Mouse (Mus musculus) MEL (cell line): ENCODE results near the gene Esam. TPM values are rescaled to one million over a fixed set of nuclear protein-coding genes. Genes with fewer than 3 reads are reported as not detected.

Experiments used
- DNase-seq: peaks from one replicate; pipeline ENCODE4 v3.0.0; 2011; ENCODE audit warnings: low read depth, low spot score
- H3K27ac ChIP-seq: 2 replicates; pipeline ENCODE4 v1.5.1; 2012; ENCODE audit warnings: low read depth, mild to moderate bottlenecking, control low read depth, low read length, moderate library complexity; ENCODE audit not compliant: control insufficient read depth
- H3K27me3 ChIP-seq, 2 experiments: fragments of 150-350 bp in 1 of 2; sonication (generic) in 1 of 2; 2 replicates each; pipeline ENCODE4 v1.6.1; 2012; ENCODE audit warnings: low read length in 2 of 2, mild to moderate bottlenecking in 2 of 2, improper control_type of control experiment in 1 of 2, moderate library complexity in 1 of 2; ENCODE audit not compliant: insufficient read depth in 2 of 2, control insufficient read depth in 1 of 2
- H3K36me3 ChIP-seq, 2 experiments: 2 replicates each; pipeline ENCODE4 v1.6.1; 2012 to 2014; ENCODE audit warnings: low read length in 2 of 2, improper control_type of control experiment in 1 of 2, inconsistent platforms in 1 of 2, mild to moderate bottlenecking in 1 of 2; ENCODE audit not compliant: insufficient read depth in 2 of 2, control insufficient read depth in 1 of 2
- H3K4me1 ChIP-seq, 2 experiments: fragments of 150-350 bp in 1 of 2; sonication (generic) in 1 of 2; 2 replicates each; pipeline ENCODE4 v1.6.1; 2012; ENCODE audit warnings: low read length in 2 of 2, improper control_type of control experiment in 1 of 2, mild to moderate bottlenecking in 1 of 2; ENCODE audit not compliant: insufficient read depth in 2 of 2, control insufficient read depth in 1 of 2
- H3K4me3 ChIP-seq, 2 experiments: fragments of 150-350 bp in 1 of 2; sonication (generic) in 1 of 2; 2 replicates each; pipeline ENCODE4 v1.5.1; 2012; ENCODE audit warnings: low read depth in 2 of 2, low read length in 2 of 2, mild to moderate bottlenecking in 2 of 2, moderate library complexity in 2 of 2, control low read depth in 1 of 2, improper control_type of control experiment in 1 of 2; ENCODE audit not compliant: control insufficient read depth in 1 of 2, insufficient read depth in 1 of 2
- H3K79me2 ChIP-seq: 2 replicates; pipeline ENCODE4 v1.6.1; 2012; ENCODE audit warnings: mild to moderate bottlenecking, low read length, moderate library complexity; ENCODE audit not compliant: control insufficient read depth, poor library complexity, insufficient read depth
- H3K9ac ChIP-seq: 2 replicates; pipeline ENCODE4 v1.6.1; 2012; ENCODE audit warnings: low read depth, mild to moderate bottlenecking, control low read depth, low read length, moderate library complexity; ENCODE audit not compliant: control insufficient read depth, poor library complexity, severe bottlenecking
- H3K9me3 ChIP-seq: fragments of 150-350 bp; sonication (generic); replicated peaks from 2 replicates; pipeline ENCODE4 v1.6.1; 2012; ENCODE audit warnings: mild to moderate bottlenecking, low read length, improper control_type of control experiment, moderate library complexity; ENCODE audit not compliant: insufficient read depth
- BHLHE40 ChIP-seq: IDR thresholded peaks from 2 replicates; pipeline ENCODE4 v1.6.1; 2012; ENCODE audit warnings: low read depth, mild to moderate bottlenecking, inconsistent platforms, low read length, improper control_type of control experiment, borderline replicate concordance
- CHD1 ChIP-seq: IDR thresholded peaks from 2 replicates; pipeline ENCODE4 v1.6.1; 2012; ENCODE audit warnings: low read depth, mild to moderate bottlenecking, inconsistent platforms, low read length, improper control_type of control experiment
- CHD2 ChIP-seq: IDR thresholded peaks from 2 replicates; pipeline ENCODE4 v1.6.1; 2011; ENCODE audit warnings: low read length, improper control_type of control experiment
- CTCF ChIP-seq, 3 experiments: IDR thresholded peaks in 2 of 3; conservative IDR thresholded peaks in 1 of 3; 2 replicates each; pipeline ENCODE4 v1.5.1; 2011 to 2012; ENCODE audit warnings: low read length in 3 of 3, low read depth in 2 of 3, mild to moderate bottlenecking in 2 of 3, improper control_type of control experiment in 1 of 3, inconsistent platforms in 1 of 3, mixed read lengths in 1 of 3, moderate library complexity in 1 of 3; ENCODE audit not compliant: control insufficient read depth in 1 of 3, insufficient read depth in 1 of 3, poor library complexity in 1 of 3, severe bottlenecking in 1 of 3
- E2F4 ChIP-seq: IDR thresholded peaks from 2 replicates; pipeline ENCODE4 v1.6.1; 2011; ENCODE audit warnings: low read depth, low read length, improper control_type of control experiment, borderline replicate concordance
- ELF1 ChIP-seq: IDR thresholded peaks from 2 replicates; pipeline ENCODE4 v1.6.1; 2014; ENCODE audit warnings: low read depth, mild to moderate bottlenecking, inconsistent platforms, low read length, improper control_type of control experiment, moderate library complexity
- ETS1 ChIP-seq: IDR thresholded peaks from 2 replicates; pipeline ENCODE4 v1.6.1; 2012; ENCODE audit warnings: low read depth, mild to moderate bottlenecking, inconsistent platforms, low read length, improper control_type of control experiment, moderate library complexity
- GABPA ChIP-seq: IDR thresholded peaks from 2 replicates; pipeline ENCODE4 v1.6.1; 2012; ENCODE audit warnings: low read depth, mild to moderate bottlenecking, inconsistent platforms, low read length, improper control_type of control experiment, moderate library complexity
- GATA1 ChIP-seq: IDR thresholded peaks from 2 replicates; pipeline ENCODE4 v1.6.1; 2011; ENCODE audit warnings: low read depth, low read length, improper control_type of control experiment
- HCFC1 ChIP-seq: IDR thresholded peaks from 2 replicates; pipeline ENCODE4 v1.6.1; 2012; ENCODE audit warnings: low read depth, mild to moderate bottlenecking, inconsistent platforms, low read length, improper control_type of control experiment, moderate library complexity
- JUND ChIP-seq: IDR thresholded peaks from 2 replicates; pipeline ENCODE4 v1.6.1; 2011; ENCODE audit warnings: low read depth, mild to moderate bottlenecking, improper control_type of control experiment, low read length
- KAT2A ChIP-seq: conservative IDR thresholded peaks from 2 replicates; pipeline ENCODE4 v1.6.1; 2012; ENCODE audit warnings: low read depth, low read length, improper control_type of control experiment, inconsistent platforms
- MAFK ChIP-seq: IDR thresholded peaks from 2 replicates; pipeline ENCODE4 v1.6.1; 2011; ENCODE audit warnings: low read depth, mild to moderate bottlenecking, low read length, improper control_type of control experiment, borderline replicate concordance
- MAX ChIP-seq: IDR thresholded peaks from 2 replicates; pipeline ENCODE4 v1.6.1; 2011; ENCODE audit warnings: low read length, improper control_type of control experiment
- MAZ ChIP-seq: IDR thresholded peaks from 2 replicates; pipeline ENCODE4 v1.6.1; 2012; ENCODE audit warnings: low read depth, mild to moderate bottlenecking, inconsistent platforms, low read length, improper control_type of control experiment
- MEF2A ChIP-seq: IDR thresholded peaks from 2 replicates; pipeline ENCODE4 v1.6.1; 2014; ENCODE audit warnings: low read depth, mild to moderate bottlenecking, inconsistent platforms, low read length, improper control_type of control experiment; ENCODE audit not compliant: poor library complexity, insufficient replicate concordance, severe bottlenecking; ENCODE audit errors: extremely low read depth
- MXI1 ChIP-seq: IDR thresholded peaks from 2 replicates; pipeline ENCODE4 v1.6.1; 2011; ENCODE audit warnings: mild to moderate bottlenecking, low read depth, low read length, improper control_type of control experiment
- MYB ChIP-seq: IDR thresholded peaks from 2 replicates; pipeline ENCODE4 v1.6.1; 2011; ENCODE audit warnings: mild to moderate bottlenecking, low read depth, low read length, improper control_type of control experiment
- MYC ChIP-seq: IDR thresholded peaks from 2 replicates; pipeline ENCODE4 v1.6.1; 2011; ENCODE audit warnings: low read depth, mild to moderate bottlenecking, low read length, improper control_type of control experiment, moderate library complexity
- NELFE ChIP-seq: IDR thresholded peaks from 2 replicates; pipeline ENCODE4 v1.6.1; 2011; ENCODE audit warnings: low read depth, low read length, improper control_type of control experiment
- POLR2A ChIP-seq, 2 experiments: IDR thresholded peaks; 2 replicates each; pipeline ENCODE4 v1.6.1; 2011 to 2012; ENCODE audit warnings: low read length in 2 of 2, mild to moderate bottlenecking in 2 of 2, control low read depth in 1 of 2, improper control_type of control experiment in 1 of 2, low read depth in 1 of 2, moderate library complexity in 1 of 2; ENCODE audit not compliant: control insufficient read depth in 1 of 2, insufficient read depth in 1 of 2, poor library complexity in 1 of 2
- POLR2AphosphoS2 ChIP-seq: IDR thresholded peaks from 2 replicates; pipeline ENCODE4 v1.6.1; 2011; ENCODE audit warnings: low read length, improper control_type of control experiment
- POLR2AphosphoS5 ChIP-seq: IDR thresholded peaks from 2 replicates; pipeline ENCODE4 v1.6.1; 2012; ENCODE audit warnings: low read depth, borderline replicate concordance, mild to moderate bottlenecking, inconsistent platforms, low read length, moderate library complexity, mixed read lengths
- RAD21 ChIP-seq: IDR thresholded peaks from 2 replicates; pipeline ENCODE4 v1.6.1; 2011; ENCODE audit warnings: mild to moderate bottlenecking, low read depth, low read length, improper control_type of control experiment
- RCOR1 ChIP-seq: IDR thresholded peaks from 2 replicates; pipeline ENCODE4 v1.6.1; 2012; ENCODE audit warnings: low read depth, mild to moderate bottlenecking, inconsistent platforms, low read length, improper control_type of control experiment
- SIN3A ChIP-seq: IDR thresholded peaks from 2 replicates; pipeline ENCODE4 v1.6.1; 2012; ENCODE audit warnings: low read length, improper control_type of control experiment, inconsistent platforms
- SMC3 ChIP-seq: IDR thresholded peaks from 2 replicates; pipeline ENCODE4 v1.6.1; 2011; ENCODE audit warnings: low read depth, low read length, improper control_type of control experiment
- TAL1 ChIP-seq: IDR thresholded peaks from 2 replicates; pipeline ENCODE4 v1.6.1; 2012; ENCODE audit warnings: mild to moderate bottlenecking, inconsistent platforms, low read length, moderate library complexity, mixed read lengths
- TBP ChIP-seq: IDR thresholded peaks from 2 replicates; pipeline ENCODE4 v1.8.0; 2011; ENCODE audit warnings: low read depth, low read length, improper control_type of control experiment
- TCF12 ChIP-seq: IDR thresholded peaks from 2 replicates; pipeline ENCODE4 v1.6.1; 2014; ENCODE audit warnings: low read depth, mild to moderate bottlenecking, inconsistent platforms, low read length, improper control_type of control experiment, moderate library complexity
- UBTF ChIP-seq: IDR thresholded peaks from 2 replicates; pipeline ENCODE4 v1.6.1; 2012; ENCODE audit warnings: low read depth, mild to moderate bottlenecking, inconsistent platforms, low read length, improper control_type of control experiment, moderate library complexity, borderline replicate concordance; ENCODE audit not compliant: insufficient read depth
- USF1 ChIP-seq: IDR thresholded peaks from 2 replicates; pipeline ENCODE4 v1.6.1; 2014; ENCODE audit warnings: low read depth, mild to moderate bottlenecking, inconsistent platforms, low read length, improper control_type of control experiment, moderate library complexity
- USF2 ChIP-seq, 2 experiments: IDR thresholded peaks; 2 replicates each; pipeline ENCODE4 v1.6.1; 2011 to 2012; ENCODE audit warnings: improper control_type of control experiment in 2 of 2, low read length in 2 of 2, borderline replicate concordance in 1 of 2, inconsistent platforms in 1 of 2, low read depth in 1 of 2, mild to moderate bottlenecking in 1 of 2; ENCODE audit not compliant: insufficient read depth in 1 of 2
- ZC3H11A ChIP-seq: IDR thresholded peaks from 2 replicates; pipeline ENCODE4 v1.6.1; 2012; ENCODE audit warnings: low read depth, mild to moderate bottlenecking, inconsistent platforms, low read length, improper control_type of control experiment
- ZKSCAN1 ChIP-seq: IDR thresholded peaks from 2 replicates; pipeline ENCODE4 v1.6.1; 2012; ENCODE audit warnings: low read depth, mild to moderate bottlenecking, inconsistent platforms, low read length, improper control_type of control experiment, moderate library complexity
- ZMIZ1 ChIP-seq: IDR thresholded peaks from 2 replicates; pipeline ENCODE4 v1.6.1; 2012; ENCODE audit warnings: low read depth, mild to moderate bottlenecking, inconsistent platforms, low read length, improper control_type of control experiment, moderate library complexity
- ZNF384 ChIP-seq: IDR thresholded peaks from 2 replicates; pipeline ENCODE4 v1.6.1; 2012; ENCODE audit warnings: low read depth, mild to moderate bottlenecking, inconsistent platforms, low read length, improper control_type of control experiment
- polyA plus RNA-seq, 2 experiments: library from polyadenylated mRNA; stranded (reverse) in 1 of 2; unstranded in 1 of 2; fragments of >175 nt in 1 of 2; fragments of >200 nt in 1 of 2; gene quantifications; 2 replicates each; pipeline versions ENCODE4 v1.2.1 to v1.2.4; 2012; ENCODE audit warnings: low replicate concordance in 2 of 2, low read depth in 1 of 2; ENCODE audit not compliant: insufficient read length in 2 of 2, insufficient read depth in 1 of 2, missing spikeins in 1 of 2
- total RNA-seq: library from RNA; depleted of rRNA; stranded (reverse); fragments of 300-350 nt; gene quantifications from 2 replicates; pipeline ENCODE4 v1.2.3, GENCODE M21; 2012

Gene Esam
- total and polyA plus RNA-seq, 3 experiments, result 0.23 to 0.89 TPM; not detected in 1

GRCm38 (mm10) chr9:37552536-37553293 lies 24.8 kb downstream of the Esam start, which contains the start of gene Nrgn:
TSS of gene Nrgn (minus strand) at chr9:37552904.
- Histone ChIP-seq H3K79me2 (no peaks in the 10 kb centered on the region), H3K4me3 (peak within 1 kb of the TSS; percentile 52 to 74), H3K36me3 (peaks cover 0 to 24% of the 10 kb centered on the region in 2 experiments; a peak in 2 of 4 replicates), H3K9ac (peak within 1 kb of the TSS; percentile 36), H3K4me1 (peaks cover 6 to 27% of the 10 kb centered on the region in 2 experiments), H3K27me3 (no peaks in the 10 kb centered on the region), H3K27ac (no peak within 1 kb of the TSS), H3K9me3 (no peaks in the 10 kb centered on the region)
- DNase-seq, result peak; percentile 92
- no peak for TF ChIP-seq MAFK
- no peak for TF ChIP-seq USF1
- TF ChIP-seq KAT2A, result no peak
- TF ChIP-seq POLR2AphosphoS5, result no peak
- TF ChIP-seq TBP, result 0 out of 2 replicates have a peak, but pooled peaks have one; percentile 13
- TF ChIP-seq E2F4, result peak; percentile 73; the same call in 1 of the 2 replicates
- TF ChIP-seq SIN3A, result 0 out of 2 replicates have a peak, but pooled peaks have one; percentile 19
- no peak for TF ChIP-seq MYB
- no peak for TF ChIP-seq MEF2A
- TF ChIP-seq BHLHE40, result no peak
- no peak for TF ChIP-seq UBTF
- TF ChIP-seq MAZ, result peak; percentile 21; the same call in 1 of the 2 replicates
- TF ChIP-seq CHD2, result no peak
- TF ChIP-seq ETS1, result no peak
- TF ChIP-seq MAX, result no peak
- TF ChIP-seq NELFE, result no peak
- TF ChIP-seq TCF12, result no peak
- no peak for TF ChIP-seq GATA1
- TF ChIP-seq SMC3, result no peak
- no peak for TF ChIP-seq RAD21
- no peak for TF ChIP-seq ZC3H11A
- no peak for TF ChIP-seq ZNF384
- TF ChIP-seq RCOR1, result 0 out of 2 replicates have a peak, but pooled peaks have one; percentile 6
- no peak for TF ChIP-seq JUND
- TF ChIP-seq MXI1, result 0 out of 2 replicates have a peak, but pooled peaks have one; percentile 0
- TF ChIP-seq ELF1, result no peak
- TF ChIP-seq MYC, result no peak
- no peak for TF ChIP-seq ZMIZ1
- TF ChIP-seq CTCF (IDR thresholded peaks at IDR 0.05 in 2 of 3, conservative IDR thresholded peaks at IDR 0.05 in 1 of 3; ENCODE audit: control insufficient read depth in 1 of 3, insufficient read depth in 1 of 3, low read depth in 2 of 3, low read length in 3 of 3, poor library complexity in 1 of 3, severe bottlenecking in 1 of 3), result no peak
- TF ChIP-seq TAL1, result no peak
- no peak for TF ChIP-seq ZKSCAN1
- TF ChIP-seq HCFC1, result no peak
- TF ChIP-seq POLR2AphosphoS2, result no peak
- TF ChIP-seq GABPA, result no peak
- TF ChIP-seq POLR2A (IDR thresholded peaks at IDR 0.05; ENCODE audit: control insufficient read depth in 1 of 2, insufficient read depth in 1 of 2, low read depth in 1 of 2, low read length in 2 of 2, poor library complexity in 1 of 2), result no peak; a peak in 1 of 4 replicates
- TF ChIP-seq USF2 (IDR thresholded peaks at IDR 0.05; ENCODE audit: borderline replicate concordance in 1 of 2, insufficient read depth in 1 of 2, low read depth in 1 of 2, low read length in 2 of 2), result no peak
- TF ChIP-seq CHD1, result no peak
